Mouse (Mus musculus): ENCODE data around the gene Tob1. TPM values are rescaled to one million over a fixed set of nuclear protein-coding genes. Genes with fewer than 3 reads are reported as not detected.

Gene Tob1
- total and polyA plus RNA-seq, 2 experiments from 2014 or later: 20.4 to 27.9 TPM

DNA sequence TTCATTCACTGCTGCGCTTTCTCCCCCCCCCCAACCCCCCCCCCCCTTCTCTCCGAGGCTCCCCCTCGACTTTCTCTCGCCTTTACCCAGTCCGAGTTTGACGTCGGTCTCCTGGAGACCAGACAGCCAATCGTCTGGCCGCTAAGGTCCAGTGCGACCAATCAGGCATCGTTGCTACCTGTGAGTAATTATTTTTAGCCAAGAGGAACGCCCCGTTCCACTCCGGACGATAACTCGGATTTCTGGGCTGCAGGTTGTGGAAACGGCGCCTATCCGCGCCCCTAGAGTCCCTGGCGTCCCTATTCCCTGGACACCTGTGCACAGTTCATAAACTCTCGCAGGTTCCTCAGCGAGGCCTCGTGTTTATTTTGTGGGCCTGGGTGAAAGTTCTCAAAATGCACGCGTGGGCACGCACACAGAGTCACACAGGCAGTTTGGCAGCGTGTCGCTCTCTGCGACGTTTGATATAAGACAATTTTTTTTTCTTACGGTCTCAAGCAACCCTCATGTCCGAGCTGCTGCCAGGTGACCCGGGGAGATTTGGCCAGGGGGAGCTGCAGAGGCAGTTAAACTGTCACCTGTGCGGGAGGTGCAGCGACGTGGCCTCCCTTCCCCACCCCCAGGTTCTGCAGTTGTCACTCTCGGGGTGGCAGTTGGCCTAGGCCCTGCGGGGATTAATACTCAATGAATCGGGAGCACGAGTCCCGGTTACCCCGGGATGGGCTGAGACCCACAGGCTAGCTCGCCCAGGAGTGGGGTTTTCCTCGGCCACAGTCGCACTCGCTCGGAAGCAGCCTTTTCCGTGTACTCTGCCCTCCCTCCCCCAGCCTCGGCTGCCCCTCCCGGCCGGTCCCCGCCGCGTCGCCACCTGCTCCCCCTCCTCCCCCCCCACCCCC lies 815 bp upstream of the Tob1 start:
- DNase-seq (ENCODE audit: low spot score) (peak; percentile 99), ATAC-seq (ENCODE audit: low FRiP score) (peak; percentile 81)
- Histone ChIP-seq H3K36me3 (ENCODE audit: insufficient read depth, low read length) (peaks cover 10% of the 10 kb centered on the region; the same call in 1 of the 2 replicates), H3K4me3 (ENCODE audit: low read depth, low read length) (peak overlapping the region; percentile 99), H3K27me3 (ENCODE audit: insufficient read depth, low read length) (no peaks in the 10 kb centered on the region), H3K4me1 (ENCODE audit: insufficient read depth, low read length) (peaks cover 4% of the 10 kb centered on the region; the same call in 1 of the 2 replicates), H3K9me3 (ENCODE audit: low read length) (no peaks in the 10 kb centered on the region), H3K9ac (replicated peaks; ENCODE audit: low read length, poor library complexity, severe bottlenecking) (peak overlapping the region; percentile 76), H3K4me2 (ENCODE audit: low read depth, low read length, poor library complexity, severe bottlenecking) (peak overlapping the region; percentile 79), H3K27ac (ENCODE audit: low read depth, low read length) (peak overlapping the region; percentile 97)
- WGBS: under 1% methylated on average over 39 of the region's 56 CpGs
- peak; percentile 20; the same call in 1 of the 2 replicates for TF ChIP-seq CTCF (IDR thresholded peaks at IDR 0.05)

DNA sequence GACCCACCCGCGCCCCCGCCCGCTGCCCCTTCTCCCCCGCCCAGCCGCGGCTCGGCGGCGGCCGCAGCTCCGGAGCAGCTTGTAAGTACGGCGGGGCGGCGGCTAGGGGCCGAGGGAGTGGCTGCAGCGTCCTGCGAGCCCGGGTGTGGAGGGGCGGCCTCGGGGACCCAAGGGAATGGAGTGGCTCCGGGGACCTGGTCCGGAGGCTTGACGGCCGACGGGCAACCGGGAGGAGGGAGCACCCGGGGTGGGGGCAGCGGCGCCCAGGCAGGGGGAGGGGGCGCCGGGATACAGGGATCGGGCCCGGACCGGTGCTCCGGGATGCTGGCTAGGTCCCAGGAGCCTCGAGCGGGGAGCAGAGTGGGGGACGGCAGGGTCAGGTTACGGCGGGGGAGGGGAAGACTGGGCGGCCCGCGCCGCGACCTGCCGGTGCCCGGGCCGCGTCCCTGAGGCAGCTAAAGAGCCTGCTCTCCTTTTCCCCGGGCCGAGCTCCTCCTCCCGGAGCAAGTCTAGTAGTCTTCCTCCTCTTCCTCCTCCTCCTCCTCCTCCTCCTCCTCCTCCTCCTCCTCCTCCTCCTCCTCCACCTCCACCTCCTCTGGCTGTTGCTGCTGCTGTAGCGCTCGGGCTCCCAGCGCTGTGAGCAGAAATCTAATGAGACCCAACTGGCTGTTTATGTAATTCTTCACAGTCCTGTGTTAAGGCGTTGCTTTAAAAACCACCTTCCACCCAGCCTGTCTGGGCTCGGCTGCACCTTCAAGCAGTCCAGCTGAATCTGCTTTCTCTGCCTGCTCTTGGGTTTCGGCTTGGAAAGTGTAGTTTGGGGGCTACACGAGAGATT lies 616 bp downstream of the Tob1 start:
- TF ChIP-seq CTCF (IDR thresholded peaks at IDR 0.05): no peak
- Histone ChIP-seq H3K36me3 (ENCODE audit: insufficient read depth, low read length) (peaks cover 12% of the 10 kb centered on the region; the same call in 1 of the 2 replicates), H3K9me3 (ENCODE audit: low read length) (no peaks in the 10 kb centered on the region), H3K4me2 (ENCODE audit: low read depth, low read length, poor library complexity, severe bottlenecking) (peak overlapping the region; percentile 62), H3K4me1 (ENCODE audit: insufficient read depth, low read length) (peaks cover 4% of the 10 kb centered on the region; the same call in 1 of the 2 replicates), H3K9ac (replicated peaks; ENCODE audit: low read length, poor library complexity, severe bottlenecking) (peak overlapping the region; percentile 99), H3K27me3 (ENCODE audit: insufficient read depth, low read length) (no peaks in the 10 kb centered on the region), H3K27ac (ENCODE audit: low read depth, low read length) (peak overlapping the region; percentile 98), H3K4me3 (ENCODE audit: low read depth, low read length) (peak overlapping the region; percentile 99)
- WGBS: under 1% methylated on average over 32 of the region's 61 CpGs
- DNase-seq (ENCODE audit: low spot score) (peak; percentile 53), ATAC-seq (ENCODE audit: low FRiP score) (peak; percentile 32)

DNA sequence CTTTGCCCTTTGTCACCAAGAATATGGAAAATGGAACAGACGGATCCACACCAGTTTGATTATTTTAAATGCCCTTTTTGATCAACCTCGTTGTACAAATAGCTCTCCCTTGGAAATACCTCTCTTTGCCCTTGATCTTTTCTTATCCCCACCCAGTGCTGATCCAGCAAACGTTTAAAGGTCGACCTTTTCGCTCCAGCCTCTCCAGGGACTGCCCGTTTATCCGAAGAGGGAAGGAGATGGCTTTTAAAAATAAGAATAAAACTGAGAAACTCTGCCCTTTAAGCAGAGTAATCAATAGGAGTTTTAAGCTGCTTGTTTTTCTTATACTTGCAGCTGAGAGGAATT lies 1.2 kb downstream of the Tob1 start:
- TF ChIP-seq CTCF (IDR thresholded peaks at IDR 0.05): no peak
- Histone ChIP-seq H3K27me3 (ENCODE audit: insufficient read depth, low read length) (no peaks in the 10 kb centered on the region), H3K4me3 (ENCODE audit: low read depth, low read length) (peak overlapping the region; percentile 99), H3K36me3 (ENCODE audit: insufficient read depth, low read length) (peaks cover 12% of the 10 kb centered on the region; the same call in 1 of the 2 replicates), H3K9ac (replicated peaks; ENCODE audit: low read length, poor library complexity, severe bottlenecking) (peak overlapping the region; percentile 99), H3K4me1 (ENCODE audit: insufficient read depth, low read length) (peaks cover 4% of the 10 kb centered on the region; the same call in 1 of the 2 replicates), H3K9me3 (ENCODE audit: low read length) (no peaks in the 10 kb centered on the region), H3K4me2 (ENCODE audit: low read depth, low read length, poor library complexity, severe bottlenecking) (peak overlapping the region; percentile 62), H3K27ac (ENCODE audit: low read depth, low read length) (peak overlapping the region; percentile 98)
- WGBS: 0% methylated on average over 7 of the region's 7 CpGs
- DNase-seq (ENCODE audit: low spot score) (no peak), ATAC-seq (ENCODE audit: low FRiP score) (no peak)

DNA sequence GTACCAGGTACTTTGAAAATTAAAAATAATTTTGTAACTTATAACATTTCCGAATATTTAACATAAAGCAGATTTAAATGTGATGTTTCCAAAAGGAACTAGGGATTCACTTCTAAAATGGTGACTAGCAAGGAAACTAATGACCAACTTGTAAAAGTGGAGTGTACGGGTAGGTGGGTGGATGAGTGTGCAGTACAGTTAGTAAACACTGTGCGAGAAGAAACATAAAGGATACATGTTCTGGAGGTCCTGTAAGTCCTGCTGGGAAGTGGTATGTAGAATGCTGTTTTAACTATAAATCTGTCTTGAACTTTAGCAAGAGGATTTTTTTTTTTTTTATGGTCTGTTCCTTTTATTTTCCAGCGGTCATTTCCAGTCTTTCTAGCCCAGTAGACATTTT lies 1.7 kb downstream of the Tob1 start:
- DNase-seq (ENCODE audit: low spot score) (no peak), ATAC-seq (ENCODE audit: low FRiP score) (no peak)
- Histone ChIP-seq H3K9me3 (ENCODE audit: low read length) (no peaks in the 10 kb centered on the region), H3K4me2 (ENCODE audit: low read depth, low read length, poor library complexity, severe bottlenecking) (peak overlapping the region; percentile 62), H3K27me3 (ENCODE audit: insufficient read depth, low read length) (no peaks in the 10 kb centered on the region), H3K27ac (ENCODE audit: low read depth, low read length) (no peak overlapping the region), H3K4me1 (ENCODE audit: insufficient read depth, low read length) (peaks cover 4% of the 10 kb centered on the region; the same call in 1 of the 2 replicates), H3K9ac (replicated peaks; ENCODE audit: low read length, poor library complexity, severe bottlenecking) (peak overlapping the region; percentile 99; the same call in 1 of the 2 replicates), H3K4me3 (ENCODE audit: low read depth, low read length) (peak overlapping the region; percentile 99), H3K36me3 (ENCODE audit: insufficient read depth, low read length) (peaks cover 12% of the 10 kb centered on the region; the same call in 1 of the 2 replicates)
- WGBS: 56% methylated on average over 4 of the region's 4 CpGs
- no peak for TF ChIP-seq CTCF (IDR thresholded peaks at IDR 0.05)

DNA sequence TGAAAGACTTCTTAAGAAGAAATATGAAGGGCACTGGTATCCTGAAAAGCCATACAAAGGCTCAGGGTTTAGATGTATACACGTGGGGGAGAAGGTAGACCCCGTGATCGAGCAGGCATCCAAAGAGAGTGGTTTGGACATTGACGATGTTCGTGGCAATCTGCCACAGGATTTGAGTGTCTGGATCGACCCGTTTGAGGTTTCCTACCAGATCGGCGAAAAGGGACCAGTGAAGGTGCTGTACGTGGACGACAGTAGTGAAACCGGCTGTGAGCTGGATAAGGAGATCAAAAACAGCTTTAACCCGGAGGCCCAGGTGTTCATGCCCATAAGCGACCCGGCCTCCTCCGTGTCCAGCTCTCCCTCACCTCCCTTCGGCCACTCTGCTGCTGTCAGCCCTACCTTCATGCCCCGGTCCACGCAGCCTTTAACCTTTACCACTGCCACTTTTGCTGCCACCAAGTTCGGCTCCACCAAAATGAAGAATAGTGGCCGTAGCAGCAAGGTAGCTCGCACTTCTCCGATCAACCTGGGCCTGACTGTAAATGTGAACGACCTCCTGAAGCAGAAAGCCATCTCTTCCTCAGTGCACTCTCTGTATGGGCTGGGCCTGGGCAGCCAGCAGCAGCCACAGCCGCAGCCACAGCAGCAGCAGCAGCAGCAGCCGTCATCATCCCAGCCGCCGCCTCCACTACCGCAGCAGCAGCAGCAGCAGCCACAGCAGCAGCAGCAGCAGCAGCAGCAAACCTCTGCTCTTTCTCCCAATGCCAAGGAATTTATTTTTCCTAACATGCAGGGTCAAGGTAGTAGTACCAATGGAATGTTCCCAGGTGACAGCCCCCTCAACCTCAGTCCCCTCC lies 2.7 kb downstream of the Tob1 start:
- ATAC-seq (ENCODE audit: low FRiP score) (no peak), DNase-seq (ENCODE audit: low spot score) (no peak)
- H3K27me3 ChIP-seq (ENCODE audit: insufficient read depth, low read length): no peaks in the 10 kb centered on the region
- H3K4me1 ChIP-seq (ENCODE audit: insufficient read depth, low read length): no peaks in the 10 kb centered on the region; the same call in 1 of the 2 replicates
- no peak overlapping the region for H3K27ac ChIP-seq (ENCODE audit: low read depth, low read length)
- no peaks in the 10 kb centered on the region for H3K9me3 ChIP-seq (ENCODE audit: low read length)
- TF ChIP-seq CTCF (IDR thresholded peaks at IDR 0.05): no peak
- WGBS: 84% methylated on average over 29 of the region's 29 CpGs
- H3K9ac ChIP-seq (replicated peaks; ENCODE audit: low read length, poor library complexity, severe bottlenecking): no peak overlapping the region
- peak overlapping the region; percentile 62 for H3K4me2 ChIP-seq (ENCODE audit: low read depth, low read length, poor library complexity, severe bottlenecking)
- H3K36me3 ChIP-seq (ENCODE audit: insufficient read depth, low read length): peaks cover 12% of the 10 kb centered on the region; the same call in 1 of the 2 replicates
- peak overlapping the region; percentile 99; the same call in 1 of the 2 replicates for H3K4me3 ChIP-seq (ENCODE audit: low read depth, low read length)

All from midbrain, postnatal 0 days (tissue).